Mouse (Mus musculus): ENCODE data around the gene Slc5a8.

Slc5a8 gene

GRCm38 (mm10) chr10:88885632-88886090 lies at the start of gene Slc5a8:
Gene Slc5a8, plus strand, starts transcription at chr10:88885992.
- DNase-seq = peak; percentile 43 to 59

GRCm38 (mm10) chr10:88848876-88849476 lies 36.8 kb upstream of the Slc5a8 start:
- DNase-seq = no peak

- no peak for DNase-seq
Measured at GRCm38 (mm10) chr10:88849976-88850375, 35.8 kb upstream of the Slc5a8 start.

- no peak for DNase-seq
Measured at GRCm38 (mm10) chr10:88853326-88853725, 32.5 kb upstream of the Slc5a8 start.

- DNase-seq = no peak
Measured at GRCm38 (mm10) chr10:88860911-88861310, 24.9 kb upstream of the Slc5a8 start.

GRCm38 (mm10) chr10:88861416-88861815 lies 24.4 kb upstream of the Slc5a8 start:
- no peak for DNase-seq

GRCm38 (mm10) chr10:88862293-88862692 lies 23.5 kb upstream of the Slc5a8 start:
- peak in 1 of 2 experiments; percentile 12 for DNase-seq

GRCm38 (mm10) chr10:88866017-88866416 lies 19.8 kb upstream of the Slc5a8 start:
- DNase-seq = no peak

GRCm38 (mm10) chr10:88874870-88875269 lies 10.9 kb upstream of the Slc5a8 start:
- no peak for DNase-seq

- DNase-seq = no peak
Measured at GRCm38 (mm10) chr10:88877421-88877820, 8.4 kb upstream of the Slc5a8 start.

- no peak for DNase-seq
Measured at GRCm38 (mm10) chr10:88883721-88884120, 2.1 kb upstream of the Slc5a8 start.

GRCm38 (mm10) chr10:88884836-88885235 lies 956 bp upstream of the Slc5a8 start:
- no peak for DNase-seq

GRCm38 (mm10) chr10:88886114-88886513 lies 322 bp downstream of the Slc5a8 start:
- peak; percentile 6 to 11 for DNase-seq

- no peak for DNase-seq
Measured at GRCm38 (mm10) chr10:88888376-88888775, 2.6 kb downstream of the Slc5a8 start.

- DNase-seq = no peak
Measured at GRCm38 (mm10) chr10:88891410-88891809, 5.6 kb downstream of the Slc5a8 start.

GRCm38 (mm10) chr10:88892560-88893087 lies 6.8 kb downstream of the Slc5a8 start:
- no peak for DNase-seq

GRCm38 (mm10) chr10:88897032-88897431 lies 11.2 kb downstream of the Slc5a8 start:
- no peak for DNase-seq

GRCm38 (mm10) chr10:88949649-88950296 lies 64.0 kb downstream of the Slc5a8 start:
- no peak for DNase-seq

- no peak for DNase-seq
Measured at GRCm38 (mm10) chr10:88950297-88950653, 64.5 kb downstream of the Slc5a8 start.

GRCm38 (mm10) chr10:88960791-88961190 lies 75.0 kb downstream of the Slc5a8 start:
- no peak for DNase-seq

- DNase-seq = no peak
Measured at GRCm38 (mm10) chr10:88968586-88968985, 82.8 kb downstream of the Slc5a8 start.

- no peak for DNase-seq
Measured at GRCm38 (mm10) chr10:88970951-88971725, 85.3 kb downstream of the Slc5a8 start.

- DNase-seq = no peak
Measured at GRCm38 (mm10) chr10:88978932-88979331, 93.1 kb downstream of the Slc5a8 start.
